23 mouse cellular contexts compared by ENCODE assay signal in genomic region chr4:124443130-124443503, GRCm38 (mm10).
DNase-seq lines count a peak whose midpoint lies in the region; ATAC-seq lines count a peak whose summit lies in the region.
"Had no signal": no experiment of that assay in that cellular context is flagged by ENCODE, and none has a peak within 500 bp of the region (broad histone marks: within the 10 kb centered on the region; RNA-seq: fewer than 3 reads in every experiment).

No protein-coding gene starts in this region.

- no peak for ATAC-seq in hindbrain, embryonic 16.5 days
- ATAC-seq in hindbrain, embryonic 11.5 days (ENCODE audit: low FRiP score) = no peak
- no peak for ATAC-seq in forebrain, embryonic 13.5 days
- no peak for ATAC-seq in midbrain, embryonic 14.5 days (ENCODE audit: low FRiP score, low TSS enrichment)
- ATAC-seq in kidney, embryonic 16.5 days (ENCODE audit: low FRiP score, low TSS enrichment) = no peak

- peak; percentile 34 for DNase-seq in embryo, embryonic 10.5 days (ENCODE audit: low spot score)
- DNase-seq in embryo, embryonic 9.5 days (ENCODE audit: extremely low spot score) = no peak
- DNase-seq in hindbrain, embryonic 11.5 days (ENCODE audit: low spot score) = no peak
- no peak for DNase-seq in midbrain, embryonic 14.5 days
- DNase-seq in right cerebral cortex, adult 18-20 months = no peak
- DNase-seq: adrenal gland, postnatal 36 days; cerebellum, adult 11-12 months; cerebellum, postnatal 25 days; heart, postnatal 14 days; kidney, adult 18-20 months; kidney, postnatal 14 days; lung, adult 18-20 months; lung, postnatal 14 days; thymus, adult 18-20 months; thymus, postnatal 4 days had no signal

- WGBS in hindbrain, embryonic 16.5 days = 28% methylated on average over 10 of the region's 10 CpGs
- 10% methylated on average over 10 of the region's 10 CpGs for WGBS in hindbrain, embryonic 11.5 days
- 19% methylated on average over 10 of the region's 10 CpGs for WGBS in forebrain, embryonic 13.5 days
- WGBS in midbrain, embryonic 14.5 days = 11% methylated on average over 10 of the region's 10 CpGs
- WGBS in kidney, embryonic 16.5 days = 29% methylated on average over 10 of the region's 10 CpGs

- H3K27ac ChIP-seq in hindbrain, embryonic 16.5 days (ENCODE audit: low read depth, low read length) = no peak overlapping the region
- H3K27ac ChIP-seq in hindbrain, embryonic 11.5 days (ENCODE audit: low read depth, low read length) = no peak overlapping the region
- H3K27ac ChIP-seq in forebrain, embryonic 13.5 days = peak overlapping the region; percentile 63
- peak overlapping the region; percentile 55; the same call in 1 of the 2 replicates for H3K27ac ChIP-seq in midbrain, embryonic 14.5 days (replicated peaks; ENCODE audit: low read depth, low read length)
- no peak overlapping the region for H3K27ac ChIP-seq in kidney, embryonic 16.5 days (ENCODE audit: low read length)
- H3K27ac ChIP-seq: stomach, embryonic 15.5 days had no signal

- peak overlapping the region; percentile 1; the same call in 1 of the 2 replicates for H3K9ac ChIP-seq in hindbrain, embryonic 16.5 days (ENCODE audit: low read depth, low read length)
- no peak overlapping the region for H3K9ac ChIP-seq in hindbrain, embryonic 11.5 days (ENCODE audit: low read depth, low read length)
- peak overlapping the region; percentile 56 for H3K9ac ChIP-seq in forebrain, embryonic 13.5 days
- no peak overlapping the region for H3K9ac ChIP-seq in midbrain, embryonic 14.5 days (replicated peaks; ENCODE audit: low read length)
- H3K9ac ChIP-seq in kidney, embryonic 16.5 days (replicated peaks; ENCODE audit: low read length) = no peak overlapping the region
- H3K9ac ChIP-seq: heart, embryonic 12.5 days; stomach, embryonic 15.5 days had no signal

- H3K27me3 ChIP-seq in hindbrain, embryonic 16.5 days (replicated peaks; ENCODE audit: control insufficient read depth, insufficient read depth, low read length) = peaks cover 20% of the 10 kb centered on the region
- peaks cover 17% of the 10 kb centered on the region for H3K27me3 ChIP-seq in hindbrain, embryonic 11.5 days (ENCODE audit: control insufficient read depth, insufficient read depth, low read length)
- H3K27me3 ChIP-seq in forebrain, embryonic 13.5 days = peaks cover 61% of the 10 kb centered on the region
- peaks cover 10% of the 10 kb centered on the region for H3K27me3 ChIP-seq in midbrain, embryonic 14.5 days (ENCODE audit: control insufficient read depth, insufficient read depth, low read length)
- peaks cover 56% of the 10 kb centered on the region for H3K27me3 ChIP-seq in kidney, embryonic 16.5 days (ENCODE audit: insufficient read depth, low read length)

- H3K4me2 ChIP-seq in hindbrain, embryonic 16.5 days (ENCODE audit: low read length) = no peak overlapping the region
- no peak overlapping the region for H3K4me2 ChIP-seq in hindbrain, embryonic 11.5 days (replicated peaks; ENCODE audit: low read depth, low read length)
- H3K4me2 ChIP-seq in forebrain, embryonic 13.5 days = 0 out of 2 replicates have a peak overlapping the region, but pooled peaks have one; percentile 28
- H3K4me2 ChIP-seq in midbrain, embryonic 14.5 days (ENCODE audit: low read length) = no peak overlapping the region
- no peak overlapping the region for H3K4me2 ChIP-seq in kidney, embryonic 16.5 days (replicated peaks; ENCODE audit: low read depth, low read length)
- H3K4me2 ChIP-seq: heart, embryonic 12.5 days; liver, embryonic 11.5 days; stomach, embryonic 15.5 days had no signal

- no peak overlapping the region for H3K4me3 ChIP-seq in hindbrain, embryonic 16.5 days (ENCODE audit: low read length)
- no peak overlapping the region for H3K4me3 ChIP-seq in hindbrain, embryonic 11.5 days (ENCODE audit: low read depth, low read length)
- H3K4me3 ChIP-seq in forebrain, embryonic 13.5 days = no peak overlapping the region
- no peak overlapping the region for H3K4me3 ChIP-seq in midbrain, embryonic 14.5 days (replicated peaks; ENCODE audit: low read depth, low read length)
- no peak overlapping the region for H3K4me3 ChIP-seq in kidney, embryonic 16.5 days (ENCODE audit: low read length)
- H3K4me3 ChIP-seq: heart, embryonic 12.5 days; megakaryocyte, embryonic 14.5 days; myocyte; stomach, embryonic 15.5 days had no signal

- H3K36me3 ChIP-seq in hindbrain, embryonic 16.5 days (ENCODE audit: control insufficient read depth, insufficient read depth, low read length) = no peaks in the 10 kb centered on the region
- no peaks in the 10 kb centered on the region for H3K36me3 ChIP-seq in hindbrain, embryonic 11.5 days (ENCODE audit: control insufficient read depth, insufficient read depth, low read length)
- no peaks in the 10 kb centered on the region for H3K36me3 ChIP-seq in forebrain, embryonic 13.5 days (ENCODE audit: poor library complexity, severe bottlenecking)
- no peaks in the 10 kb centered on the region for H3K36me3 ChIP-seq in midbrain, embryonic 14.5 days (ENCODE audit: control insufficient read depth, insufficient read depth, low read length)
- no peaks in the 10 kb centered on the region for H3K36me3 ChIP-seq in kidney, embryonic 16.5 days (ENCODE audit: insufficient read depth, low read length)
- H3K36me3 ChIP-seq: heart, embryonic 12.5 days; stomach, embryonic 15.5 days had no signal

- H3K4me1 ChIP-seq in hindbrain, embryonic 16.5 days (ENCODE audit: control insufficient read depth, insufficient read depth, low read depth, low read length) = peaks cover 12% of the 10 kb centered on the region
- peaks cover 9% of the 10 kb centered on the region; the same call in 1 of the 2 replicates for H3K4me1 ChIP-seq in hindbrain, embryonic 11.5 days (replicated peaks; ENCODE audit: control insufficient read depth, insufficient read depth, low read length)
- H3K4me1 ChIP-seq in forebrain, embryonic 13.5 days = peaks cover 37% of the 10 kb centered on the region
- peaks cover 27% of the 10 kb centered on the region for H3K4me1 ChIP-seq in midbrain, embryonic 14.5 days (ENCODE audit: control insufficient read depth, insufficient read depth, low read length)
- peaks cover 7% of the 10 kb centered on the region; the same call in 1 of the 2 replicates for H3K4me1 ChIP-seq in kidney, embryonic 16.5 days (ENCODE audit: insufficient read depth, low read length)
- H3K4me1 ChIP-seq: megakaryocyte, embryonic 14.5 days had no signal

- H3K9me3 ChIP-seq in hindbrain, embryonic 16.5 days (ENCODE audit: control insufficient read depth, low read length) = no peaks in the 10 kb centered on the region
- H3K9me3 ChIP-seq in hindbrain, embryonic 11.5 days (ENCODE audit: control insufficient read depth, low read length) = no peaks in the 10 kb centered on the region
- H3K9me3 ChIP-seq in forebrain, embryonic 13.5 days (replicated peaks) = no peaks in the 10 kb centered on the region
- no peaks in the 10 kb centered on the region; the same call in 1 of the 2 replicates for H3K9me3 ChIP-seq in midbrain, embryonic 14.5 days (ENCODE audit: control insufficient read depth, low read length)
- no peaks in the 10 kb centered on the region for H3K9me3 ChIP-seq in kidney, embryonic 16.5 days (ENCODE audit: low read length)
- H3K9me3 ChIP-seq: heart, embryonic 12.5 days; megakaryocyte, embryonic 14.5 days; stomach, embryonic 15.5 days had no signal

Comparison
In these comparisons a context has a peak if more than half of its experiments do, and no peak if none do; other contexts are left out.
1. H3K9ac ChIP-seq: peak in hindbrain, embryonic 16.5 days (single experiment) and forebrain, embryonic 13.5 days (single experiment); none in hindbrain, embryonic 11.5 days (single experiment), midbrain, embryonic 14.5 days (single experiment) and kidney, embryonic 16.5 days (single experiment).
2. H3K27ac ChIP-seq: peak in forebrain, embryonic 13.5 days (single experiment) and midbrain, embryonic 14.5 days (single experiment); none in hindbrain, embryonic 16.5 days (single experiment), hindbrain, embryonic 11.5 days (single experiment) and kidney, embryonic 16.5 days (single experiment).